Mouse (Mus musculus) 416B (cell line): ENCODE results near the gene Klf13.

Experiments
- DNase-seq: peaks from one replicate; pipeline ENCODE4 v3.0.0; 2011; ENCODE audit warnings: low read depth

The Klf13 gene

DNA sequence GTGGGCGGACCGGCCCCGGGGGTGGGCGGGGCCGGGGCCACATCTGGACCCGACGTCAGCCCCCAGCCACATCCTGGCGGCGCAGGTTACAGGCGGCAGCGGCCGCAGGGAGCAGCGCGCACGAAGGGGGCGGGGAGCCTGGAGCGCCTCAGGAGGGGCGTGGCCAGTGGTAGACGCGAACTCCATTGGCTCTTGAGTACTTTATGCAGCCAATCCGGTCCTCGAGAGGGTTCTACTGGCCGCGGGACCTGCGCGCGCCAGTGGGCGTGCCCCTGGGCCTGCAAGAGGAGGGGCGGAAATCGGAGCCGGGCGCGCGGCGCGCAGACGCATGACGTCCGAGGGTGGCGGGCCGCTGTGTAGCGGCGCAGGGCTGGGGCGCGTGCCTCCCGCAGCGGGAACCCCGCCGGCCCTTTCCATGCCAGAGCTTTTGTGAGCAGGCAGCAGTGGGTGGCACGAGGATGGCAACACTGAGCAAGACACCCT lies at the start of gene Klf13:
TSS of gene Klf13 (minus strand) at position 2 of the 483 bp plus-strand sequence.
- peak; percentile 99 for DNase-seq

DNA sequence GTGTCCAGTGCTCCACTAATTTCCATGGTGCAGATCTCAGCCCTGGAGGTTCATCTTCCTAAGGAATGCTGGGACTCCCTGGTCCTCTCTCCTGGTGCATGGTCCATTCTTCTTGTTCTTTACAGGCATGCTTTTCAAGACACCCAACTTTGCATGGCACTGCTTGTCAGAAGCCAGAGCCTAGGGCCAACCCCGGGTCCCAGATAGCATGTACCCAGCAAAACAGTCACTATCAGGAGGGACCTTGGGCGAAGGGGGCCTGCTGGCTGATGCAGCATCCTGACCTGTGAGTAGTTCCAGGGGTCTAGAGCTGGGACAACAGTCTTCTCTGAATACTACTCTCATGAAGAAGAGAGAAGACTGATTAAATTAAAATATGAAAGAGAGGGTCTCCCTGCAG lies 49.7 kb upstream of the Klf13 start:
- DNase-seq, result no peak

DNA sequence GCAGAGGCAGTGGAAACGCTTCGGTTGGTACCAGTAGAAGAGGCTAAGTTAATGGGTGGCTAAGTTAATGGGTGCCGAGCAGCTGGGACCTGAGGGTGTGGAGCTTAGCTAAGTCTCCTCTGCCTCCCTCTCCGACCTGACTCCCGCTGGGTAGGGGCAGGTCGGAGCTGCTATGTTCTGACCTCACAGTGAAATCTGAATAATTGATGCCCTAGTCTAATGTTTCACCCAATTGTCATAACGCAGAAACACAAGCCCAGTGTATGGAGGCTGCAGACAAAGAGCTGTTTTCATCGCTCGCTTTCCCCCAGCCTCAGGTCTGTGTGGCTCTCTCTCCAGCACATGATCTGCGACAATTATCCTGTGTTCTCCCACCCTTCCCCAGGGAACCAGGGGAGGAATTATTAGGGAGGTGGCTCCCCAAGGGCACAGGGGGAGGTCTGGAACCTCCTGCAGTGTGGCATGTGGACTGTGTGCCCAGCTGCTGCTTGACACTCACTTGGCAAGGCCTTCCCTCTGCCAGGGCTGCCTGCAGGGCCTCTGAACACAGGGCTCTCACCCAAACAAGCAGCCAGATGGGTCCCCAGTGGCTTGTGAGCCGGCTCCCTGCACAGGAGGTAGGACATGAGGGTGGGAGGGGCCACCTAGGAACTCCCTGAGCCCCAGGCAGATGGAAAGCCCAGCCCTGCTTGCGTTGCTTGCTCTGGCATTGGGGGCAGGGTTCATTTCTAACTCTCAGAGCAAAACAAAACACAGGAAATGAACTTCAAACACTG lies 47.9 kb upstream of the Klf13 start:
- no peak for DNase-seq

DNA sequence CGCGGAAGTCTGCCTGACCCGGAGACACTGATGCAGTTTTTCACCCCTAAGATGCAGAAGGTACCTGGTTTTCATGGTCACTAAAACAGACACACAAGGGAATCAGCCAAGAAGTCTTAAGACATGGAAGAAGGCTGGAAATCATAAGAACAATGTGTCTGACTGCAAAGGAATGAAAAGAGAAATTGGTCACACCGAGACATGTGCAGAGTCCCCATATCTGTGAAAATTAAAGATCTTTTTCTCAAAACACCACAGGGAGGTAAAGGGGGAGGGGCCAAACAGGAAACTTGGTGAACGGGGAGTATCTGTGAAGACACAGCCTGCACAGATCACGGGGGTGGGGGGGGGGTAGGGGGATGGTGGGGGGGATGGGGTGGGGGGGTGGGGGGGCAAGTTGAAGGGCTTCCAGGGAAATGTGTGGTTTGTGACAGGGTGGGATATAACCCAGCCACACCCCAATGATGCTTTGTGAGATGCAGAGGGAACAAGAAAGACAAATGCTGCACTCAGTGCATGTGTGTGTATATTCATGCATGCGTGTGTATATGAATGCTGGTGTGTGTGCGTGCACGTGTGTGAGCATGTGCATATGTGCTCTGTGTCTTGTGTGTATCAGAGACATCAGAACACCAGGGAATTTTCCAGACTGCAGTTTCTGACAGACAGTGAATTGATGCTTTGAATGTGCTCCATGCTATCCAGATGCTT lies 47.1 kb upstream of the Klf13 start:
- no peak for DNase-seq

DNA sequence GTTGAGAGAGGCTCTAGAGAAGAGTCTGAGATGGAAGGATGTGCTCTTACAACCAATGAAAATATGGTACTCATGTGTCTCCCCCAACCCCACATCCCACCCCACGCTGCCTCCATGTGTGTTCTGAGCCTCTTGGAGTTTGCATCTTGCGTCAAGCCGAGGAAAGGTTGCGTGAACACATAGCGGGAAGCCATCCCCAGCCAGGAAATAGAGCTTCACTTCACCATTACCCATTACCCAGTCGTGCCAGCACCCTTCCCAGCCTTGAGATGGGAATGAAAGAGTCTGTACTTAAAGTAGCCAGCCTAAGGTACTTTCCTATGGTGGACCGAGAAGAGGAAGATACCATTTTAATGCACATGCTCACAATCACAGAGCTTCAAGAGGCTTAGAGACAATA lies 46.6 kb upstream of the Klf13 start:
- no peak for DNase-seq

DNA sequence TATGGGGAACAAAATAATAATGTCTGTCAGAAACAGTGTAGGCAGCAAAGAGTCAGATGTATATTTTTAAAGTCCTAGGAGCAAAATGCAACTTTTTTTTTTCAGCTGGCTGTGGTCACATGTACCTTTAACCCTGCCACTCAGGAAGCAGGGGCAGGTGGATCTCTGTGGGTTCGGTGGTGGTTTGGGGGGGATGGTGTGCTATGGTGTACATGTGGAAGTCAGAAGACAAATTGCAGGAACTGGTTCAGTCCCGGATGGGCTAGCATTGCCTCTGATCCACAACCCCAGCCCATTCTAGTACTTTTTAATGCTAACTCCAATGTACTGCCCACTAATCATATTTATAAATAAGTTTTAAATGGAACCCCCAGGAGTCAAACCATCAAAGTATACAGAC lies 45.6 kb upstream of the Klf13 start:
- DNase-seq, result peak; percentile 71

DNA sequence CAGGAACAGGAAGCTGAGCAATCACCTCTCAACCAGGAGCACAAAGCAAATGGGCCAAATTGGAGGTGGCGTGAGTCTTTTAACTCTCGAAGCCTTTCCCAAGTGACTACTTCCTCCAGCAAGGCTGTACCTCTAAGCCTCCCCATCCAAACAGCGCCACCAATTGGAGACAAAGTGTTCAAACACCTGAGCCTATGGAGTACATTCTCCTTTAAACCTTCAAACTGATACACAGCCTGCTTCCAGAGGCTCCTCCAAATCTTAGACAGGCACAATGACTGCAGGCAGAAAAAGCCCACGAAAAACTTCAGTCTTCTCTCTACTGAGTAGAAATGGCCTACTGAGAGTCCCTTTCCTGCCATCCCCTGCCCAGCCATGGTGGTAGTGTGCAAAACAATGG lies 38.9 kb upstream of the Klf13 start:
- DNase-seq, result no peak

DNA sequence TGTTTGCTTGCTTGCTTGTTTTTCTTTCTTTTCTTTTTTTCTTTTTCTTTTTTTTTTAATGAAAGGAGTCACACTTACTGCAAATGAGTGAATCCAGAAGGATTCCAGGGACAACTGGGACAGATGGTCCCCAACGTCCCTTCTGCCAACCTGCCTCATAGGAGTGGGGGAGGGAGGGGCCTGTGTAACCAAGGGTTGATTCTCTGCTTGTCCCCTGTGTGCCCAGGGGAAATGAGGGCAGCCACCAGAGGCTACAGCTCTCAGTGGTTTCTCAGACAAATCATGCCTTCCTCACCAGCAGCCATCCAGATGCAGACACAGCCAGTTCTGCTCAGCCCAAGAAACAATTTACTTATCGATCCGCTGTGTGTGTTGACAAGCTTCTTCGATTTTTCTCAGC lies 32.3 kb upstream of the Klf13 start:
- no peak for DNase-seq

DNA sequence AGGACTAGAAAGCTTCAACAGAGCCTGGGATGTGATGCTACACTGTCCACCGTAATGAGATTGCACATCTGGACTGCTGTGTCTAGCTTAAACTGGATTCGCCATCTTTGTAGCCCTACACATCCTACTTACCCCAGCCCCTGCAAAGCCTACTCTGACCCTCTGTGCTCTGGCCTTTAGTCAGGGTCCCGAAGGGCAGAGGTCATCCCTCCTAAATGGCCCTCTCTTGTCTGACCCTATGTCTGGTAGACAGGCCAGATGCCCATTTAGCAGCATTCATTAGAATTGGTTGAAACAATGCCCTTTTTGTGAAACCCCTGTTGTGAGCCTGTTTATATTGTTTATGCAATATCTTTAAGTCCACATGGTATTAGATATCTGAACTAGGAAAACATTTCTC lies 31.2 kb upstream of the Klf13 start:
- DNase-seq, result no peak

DNA sequence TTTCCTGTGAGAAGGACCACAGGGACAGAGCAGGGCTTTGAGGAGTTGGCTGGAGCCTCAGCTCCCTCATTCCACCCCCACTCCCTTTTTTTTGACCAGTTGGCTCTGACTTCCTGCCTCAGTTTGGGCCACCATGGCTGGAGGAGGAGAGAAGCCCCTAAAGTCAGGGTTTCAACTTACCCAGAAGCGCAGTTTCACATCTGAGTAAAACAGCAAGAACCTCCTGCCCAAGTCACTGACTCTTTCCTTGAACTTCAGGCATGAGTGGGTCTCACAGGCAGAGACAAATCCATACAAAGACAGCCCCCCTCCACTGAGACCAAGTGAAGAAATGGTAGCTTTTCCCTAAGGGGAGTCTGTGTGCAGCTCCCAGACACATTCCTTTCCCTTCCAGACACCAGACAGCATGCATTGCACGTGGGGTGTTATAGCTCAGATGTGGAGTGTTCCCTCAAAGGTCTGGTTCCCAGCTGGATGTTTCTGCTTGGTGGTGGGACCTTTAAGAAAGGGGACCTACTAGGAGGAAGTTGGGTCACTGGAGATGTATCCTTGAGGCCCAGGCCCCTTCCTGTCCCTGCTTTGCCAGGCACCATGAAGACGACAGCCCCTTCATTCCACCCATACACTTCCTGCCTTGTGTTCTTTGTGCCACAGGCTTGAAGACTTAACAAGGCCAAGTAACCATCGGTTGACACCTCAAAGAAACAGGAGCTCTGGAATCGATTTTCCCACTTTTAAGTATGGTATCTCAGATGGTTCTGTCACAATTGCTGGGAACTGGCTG lies 27.1 kb upstream of the Klf13 start:
- DNase-seq, result peak; percentile 22

DNA sequence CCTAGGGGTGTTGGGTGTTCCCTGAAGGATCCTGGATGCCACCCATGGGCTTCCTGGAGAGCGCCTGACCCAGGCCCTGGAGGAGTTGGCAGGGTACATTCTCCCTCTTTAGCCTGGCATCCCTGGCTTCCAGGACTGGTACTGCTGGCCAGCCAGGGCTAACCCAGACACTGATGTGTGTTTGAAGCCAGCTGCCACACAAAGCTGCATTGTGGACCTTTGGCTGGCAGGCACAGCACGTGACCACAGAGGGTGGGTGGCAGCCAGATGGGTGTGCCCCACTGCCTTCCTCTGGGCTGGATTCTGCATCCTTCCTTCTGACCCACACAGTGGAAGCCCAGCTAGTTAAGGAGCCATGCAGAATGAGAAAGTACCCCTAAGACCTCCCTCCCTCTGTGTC lies 26.4 kb upstream of the Klf13 start:
- no peak for DNase-seq

DNA sequence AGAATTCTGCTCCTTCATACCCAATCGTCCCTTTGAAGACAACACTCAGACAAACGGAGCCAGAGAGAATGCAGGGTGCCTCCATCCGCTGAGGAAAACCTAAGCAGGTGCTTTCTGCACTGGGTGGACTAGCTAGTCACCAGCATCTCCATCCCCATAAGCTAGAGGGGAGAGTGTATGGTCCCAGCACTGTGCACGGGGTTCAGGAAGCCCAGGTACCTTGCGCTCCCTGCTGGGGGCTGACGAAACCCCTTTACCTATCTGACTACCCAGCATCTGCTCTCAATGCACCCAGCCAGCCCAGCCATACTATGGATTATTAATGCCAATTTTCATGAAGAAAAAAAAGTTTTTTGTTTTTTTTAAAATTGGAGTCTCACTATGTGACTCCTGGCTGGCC lies 25.4 kb upstream of the Klf13 start:
- DNase-seq, result no peak

DNA sequence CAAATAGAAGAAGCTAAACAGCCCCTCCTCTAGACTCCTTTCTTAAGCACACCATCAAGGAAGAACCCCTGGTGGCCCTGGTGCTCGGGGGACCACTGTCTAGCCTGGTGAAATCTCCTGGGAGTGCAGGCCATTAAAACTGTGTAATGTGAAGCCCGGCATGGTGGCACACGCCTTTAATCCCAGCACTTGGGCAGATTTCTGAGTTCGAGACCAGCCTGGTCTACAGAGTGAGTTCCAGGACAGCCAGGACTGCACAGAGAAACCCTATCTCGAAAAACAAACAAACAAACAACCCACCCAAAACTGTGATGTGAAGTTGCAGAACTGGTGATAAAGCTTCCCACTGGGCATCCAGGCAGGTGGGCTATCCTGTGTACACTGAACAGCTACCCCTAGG lies 24.9 kb upstream of the Klf13 start:
- DNase-seq, result no peak

DNA sequence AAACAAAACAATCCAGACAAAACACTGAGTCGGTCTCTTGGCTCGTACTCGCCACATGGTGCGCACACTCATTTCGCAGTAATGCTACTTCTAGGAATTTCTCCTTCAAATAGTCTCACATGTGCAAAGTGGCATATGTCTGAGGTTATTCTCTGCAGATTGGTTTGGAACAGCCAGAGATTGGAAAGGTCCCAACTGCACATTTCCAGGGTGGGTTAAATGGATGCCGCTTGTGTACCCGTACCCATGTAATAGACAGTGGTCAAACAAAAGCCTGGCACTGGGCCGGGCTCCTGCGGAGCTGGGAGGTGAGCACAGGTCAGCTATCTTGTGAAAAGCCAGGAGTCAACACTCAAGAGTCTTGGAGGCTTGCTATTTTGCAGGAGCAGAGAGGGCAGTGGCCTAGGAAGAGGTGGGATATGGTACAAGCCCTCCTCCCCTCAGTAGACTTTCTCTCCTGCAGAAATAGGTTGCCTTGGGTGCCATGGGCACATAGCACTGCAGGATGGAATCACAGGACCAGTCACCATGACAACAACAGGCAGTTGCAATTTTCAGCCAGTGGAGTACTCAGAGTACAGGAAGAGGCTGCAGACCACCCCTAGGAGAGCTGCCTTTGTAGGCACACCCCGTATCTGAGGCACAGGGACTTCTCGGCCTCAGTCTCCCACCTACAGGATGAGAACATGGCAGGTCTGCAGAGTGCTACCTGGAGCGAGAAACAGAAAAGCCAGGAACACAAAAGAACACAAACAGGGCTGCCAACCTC lies 19.3 kb upstream of the Klf13 start:
- no peak for DNase-seq

DNA sequence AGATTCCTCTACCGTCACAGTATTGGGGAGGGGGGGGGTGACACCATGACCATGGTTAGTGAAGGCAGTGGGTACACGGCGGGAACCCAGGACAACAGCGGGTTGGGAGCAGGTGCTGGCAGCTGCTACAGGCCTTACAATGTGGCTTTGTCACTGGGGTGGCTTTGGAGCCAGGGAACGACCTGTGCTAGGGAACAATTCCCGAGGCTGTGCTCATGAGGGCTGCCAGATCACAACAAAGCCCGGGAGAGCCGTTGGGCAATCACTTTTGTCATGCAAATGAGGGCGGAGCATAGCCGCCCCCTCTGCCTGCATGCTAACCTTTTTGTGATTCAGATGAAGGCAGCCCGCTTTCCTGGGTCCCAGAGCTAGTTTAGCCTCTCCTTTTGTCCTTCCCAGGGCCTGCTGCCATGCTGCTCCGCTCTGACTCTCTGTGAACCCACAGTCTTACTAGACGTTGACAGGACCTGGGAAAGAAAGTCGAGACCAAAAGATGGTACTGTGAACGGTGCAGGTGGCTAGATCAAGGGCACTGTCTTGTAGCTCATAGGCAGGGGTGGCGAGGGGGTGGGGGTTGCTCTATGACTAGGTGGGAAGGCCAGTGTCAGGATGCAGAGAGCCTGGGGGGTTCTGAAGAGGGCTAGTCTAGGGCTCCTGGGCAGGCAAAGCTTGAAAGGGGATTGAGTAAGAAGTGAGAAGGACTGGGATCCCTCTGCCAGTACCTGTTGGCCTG lies 18.4 kb upstream of the Klf13 start:
- DNase-seq, result no peak

DNA sequence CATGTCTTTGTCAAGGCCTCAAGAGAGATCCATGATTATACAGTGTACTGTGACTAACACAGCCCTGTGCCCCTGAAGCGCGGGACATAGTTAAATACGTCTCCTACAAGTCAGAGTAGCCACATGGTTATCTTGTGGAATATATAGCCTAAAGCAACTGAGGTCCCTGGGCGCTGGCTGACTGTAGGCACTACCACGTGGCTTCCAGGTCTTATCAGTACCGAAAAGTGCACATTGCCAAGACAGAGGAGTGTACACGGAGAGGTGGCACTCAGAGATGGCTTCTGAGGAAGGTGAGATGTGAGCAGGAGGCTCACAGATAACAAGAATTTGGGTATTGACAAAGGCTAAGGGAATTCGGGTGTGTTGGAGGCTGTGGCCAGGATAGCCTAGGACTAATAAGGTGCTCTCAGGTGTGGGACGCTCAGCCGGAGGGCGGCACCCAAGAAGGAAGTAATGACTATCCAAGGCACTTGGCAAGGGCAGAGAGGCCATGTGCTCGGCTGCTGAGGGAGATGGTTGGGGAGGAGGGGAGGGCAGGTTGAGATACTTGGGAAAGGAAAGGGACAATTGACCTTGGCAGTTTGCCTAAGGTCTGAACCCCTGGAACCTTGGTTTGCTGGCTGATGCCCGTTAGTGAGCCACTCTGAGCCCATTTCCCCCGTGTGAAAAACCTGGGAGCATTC lies 17.6 kb upstream of the Klf13 start:
- DNase-seq, result no peak

DNA sequence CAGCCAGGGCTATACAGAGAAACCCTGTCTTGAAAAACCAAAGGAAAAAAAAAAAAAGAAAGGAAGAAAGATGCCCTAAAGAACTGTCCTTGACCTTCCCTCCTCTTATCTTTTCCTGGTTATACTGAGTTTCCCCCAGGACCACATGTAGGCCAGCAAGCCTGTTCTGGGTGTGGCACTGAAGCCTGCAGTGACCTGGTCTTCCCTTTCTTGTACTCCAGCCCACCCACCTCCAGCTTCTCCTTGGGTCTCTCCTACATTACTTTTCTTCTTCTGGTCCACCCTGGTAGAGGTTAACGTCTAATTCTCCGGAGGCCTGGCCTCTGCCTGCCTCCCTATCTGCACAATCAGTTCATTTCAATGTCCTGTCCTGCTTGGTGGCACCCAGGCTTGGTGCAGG lies 16.7 kb upstream of the Klf13 start:
- no peak for DNase-seq

DNA sequence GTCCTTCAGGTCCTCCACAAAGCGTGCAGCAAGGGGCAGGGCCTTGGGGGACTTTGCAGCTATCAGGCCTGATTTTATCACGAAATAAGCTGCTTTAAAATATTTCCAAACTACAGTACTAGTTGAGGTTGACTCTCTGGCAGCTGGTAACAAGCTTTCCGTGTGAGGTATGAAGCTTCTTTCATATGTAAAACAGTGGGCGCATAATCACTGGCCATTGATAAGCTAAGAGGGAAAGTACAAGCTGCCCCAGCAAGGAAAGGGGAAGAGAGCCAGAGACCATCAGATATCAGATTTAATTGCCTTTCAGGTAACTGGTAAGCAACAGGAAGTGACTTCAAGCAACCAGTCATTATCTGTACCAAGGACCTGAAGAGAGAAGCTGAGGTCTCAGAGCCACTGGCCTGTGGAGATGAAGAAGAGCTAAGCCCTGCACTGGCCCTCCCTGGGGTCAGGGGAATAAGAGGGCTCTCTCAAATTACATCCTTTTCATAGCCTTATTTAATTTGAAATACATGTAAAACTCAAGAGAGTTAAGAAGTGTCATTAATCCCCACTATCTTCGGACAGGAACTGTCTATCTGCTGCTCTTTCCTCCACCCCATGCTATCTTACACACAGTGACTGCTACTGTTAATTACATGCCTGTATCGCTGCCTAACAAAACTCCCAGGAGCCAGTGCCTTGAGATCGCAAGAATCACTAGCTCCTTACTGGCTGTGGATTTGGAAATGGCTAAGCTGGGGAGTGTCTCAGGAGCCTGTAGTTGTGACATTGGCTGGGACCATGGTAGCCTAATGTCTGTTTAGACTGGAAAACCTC lies 13.6 kb upstream of the Klf13 start:
- DNase-seq, result no peak

DNA sequence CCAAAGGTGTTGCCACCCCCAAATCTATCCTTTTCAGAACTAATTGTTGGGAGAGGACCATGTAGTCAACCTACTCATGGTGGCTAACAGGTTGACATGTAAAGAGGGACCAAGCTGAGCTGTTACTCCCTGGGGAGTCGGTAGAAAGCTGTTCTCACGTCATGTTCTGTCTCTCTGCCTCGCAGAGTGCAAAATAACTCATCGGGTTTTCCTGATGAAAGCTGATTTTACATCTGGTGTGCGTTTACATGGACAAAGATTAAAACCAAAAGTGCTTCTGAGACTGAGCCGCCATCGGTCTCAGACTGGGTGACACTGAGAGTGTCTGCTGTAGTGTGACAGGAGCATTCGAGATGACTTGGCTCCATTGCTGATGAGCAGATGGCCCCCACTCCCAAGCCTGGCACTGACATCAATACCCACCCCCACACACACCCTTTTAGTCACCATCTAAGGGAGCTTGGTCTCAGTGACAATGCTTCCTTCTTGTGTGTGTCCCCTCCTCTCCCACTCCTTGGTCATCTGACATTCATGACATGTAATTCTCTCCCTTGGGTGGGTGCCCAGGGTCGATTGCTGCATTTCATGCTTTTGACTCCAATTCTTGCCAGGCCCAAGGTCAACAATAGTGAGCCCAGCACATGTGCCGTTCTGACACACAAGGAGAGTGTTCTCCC lies 12.4 kb upstream of the Klf13 start:
- no peak for DNase-seq
